Mouse (Mus musculus): ENCODE data around the gene H2-DMb1. TPM values are rescaled to one million over a fixed set of nuclear protein-coding genes. Genes with fewer than 3 reads are reported as not detected.
A peak's percentile ranks its signal among the peaks of the same experiment; 100 is the strongest.

H2-DMb1 gene
- 3.6 and 8.3 TPM in 2 replicates for total RNA-seq (2021)
- long read RNA-seq, experiment 1, partial matches to known transcripts: 0 of 2 reads
- long read RNA-seq, experiment 1, other reads (novel, unspliced or antisense): 1 of 2 reads
- long read RNA-seq, experiment 2, partial matches to known transcripts: 1 of 5 reads
- long read RNA-seq, experiment 2, other reads (novel, unspliced or antisense): 0 of 5 reads

DNA sequence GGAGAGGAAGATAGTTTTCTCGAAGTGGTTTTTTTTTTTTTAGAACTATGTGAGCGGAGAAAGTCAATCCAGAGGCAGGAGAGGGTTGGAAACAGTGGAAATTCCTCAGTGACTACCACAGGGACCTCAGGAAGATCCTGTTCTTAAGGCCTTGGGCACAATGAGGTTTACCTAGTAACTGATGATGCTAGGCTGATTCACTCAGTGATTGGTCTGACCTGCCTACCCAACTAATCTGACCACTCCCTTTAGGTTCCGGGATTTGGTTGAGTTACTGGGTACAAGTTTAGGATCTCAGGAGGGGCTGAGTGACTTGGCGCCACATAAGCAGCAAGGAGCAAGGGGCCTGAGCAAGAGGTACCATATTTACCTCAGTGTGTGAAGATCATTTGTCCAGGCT is at the start of gene H2-DMb1:
TSS of gene H2-DMb1 (plus strand) at position 150 of the 400 bp plus-strand sequence.
- DNase-seq: peak; percentile 70

DNA sequence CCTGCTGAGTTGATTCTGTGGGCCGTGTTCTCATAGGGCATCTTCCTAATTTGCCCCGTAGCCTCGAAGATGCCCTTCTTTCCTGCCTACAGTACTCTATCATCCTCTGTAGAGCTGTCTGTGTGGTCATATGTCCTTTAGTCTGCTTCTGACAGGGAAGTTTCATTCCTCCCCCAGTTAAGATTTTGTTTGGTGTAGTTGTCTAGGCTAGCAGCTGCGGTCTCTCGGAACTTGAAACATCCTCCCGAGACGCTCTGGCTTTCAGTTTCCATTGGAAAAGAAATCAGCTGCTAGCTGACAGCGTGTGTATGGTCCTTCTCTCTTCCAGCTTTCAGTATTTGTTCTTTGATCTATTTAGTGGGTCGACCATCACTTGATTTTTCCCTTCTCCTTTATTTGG is 48.1 kb upstream of the H2-DMb1 start:
- no peak for DNase-seq

DNA sequence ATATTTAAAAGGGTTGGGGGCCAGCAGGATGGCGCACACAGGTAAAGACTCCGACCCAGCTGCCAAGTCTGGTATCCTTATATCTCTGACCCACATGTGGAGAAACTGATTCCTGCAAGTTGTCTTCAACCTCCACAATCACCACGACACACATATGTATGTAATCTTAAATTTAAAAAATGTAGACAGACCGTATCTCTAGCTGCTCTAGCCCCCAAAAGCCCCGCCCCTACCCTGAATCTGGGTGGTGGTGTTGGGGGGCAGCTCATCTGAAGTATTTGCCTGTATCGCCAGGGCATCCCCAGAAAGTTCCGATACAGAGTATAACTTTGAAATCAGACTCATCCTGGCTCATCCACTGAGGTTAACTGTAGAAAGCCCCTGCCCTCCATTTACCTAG is 46.3 kb upstream of the H2-DMb1 start:
- no peak for DNase-seq

DNA sequence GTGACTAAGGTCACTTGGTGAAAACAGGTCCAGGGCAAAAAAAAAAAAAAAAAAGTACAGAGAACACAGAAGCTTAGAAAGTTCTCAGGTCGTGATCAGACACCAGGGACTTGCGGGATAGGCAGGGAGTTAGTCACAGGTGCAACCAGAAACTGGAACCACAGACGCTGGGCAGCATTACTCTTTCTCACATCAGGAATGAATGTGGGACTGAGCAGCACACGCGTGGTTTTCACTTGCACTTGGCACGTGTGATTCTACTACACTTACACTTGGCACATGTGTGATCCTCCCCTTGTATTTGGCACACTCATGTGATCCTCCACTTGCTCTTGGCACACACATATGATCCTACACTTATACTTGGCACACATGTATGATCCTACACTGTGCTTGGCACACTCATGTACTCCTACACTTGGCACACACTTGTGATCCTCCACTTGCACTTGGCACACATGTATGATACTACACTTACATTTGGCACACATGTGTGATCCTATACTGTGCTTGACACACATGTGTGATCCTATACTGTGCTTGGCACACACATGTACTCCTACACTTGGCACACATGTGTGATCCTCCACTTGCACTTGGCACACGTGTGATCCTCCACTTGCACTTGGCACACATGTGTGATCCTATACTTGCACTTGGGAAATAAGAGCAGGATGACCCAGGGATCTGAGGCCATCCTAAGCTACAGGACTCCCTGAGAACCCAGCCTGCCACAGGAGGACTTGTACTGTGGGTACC is 45.6 kb upstream of the H2-DMb1 start:
- no peak for DNase-seq

DNA sequence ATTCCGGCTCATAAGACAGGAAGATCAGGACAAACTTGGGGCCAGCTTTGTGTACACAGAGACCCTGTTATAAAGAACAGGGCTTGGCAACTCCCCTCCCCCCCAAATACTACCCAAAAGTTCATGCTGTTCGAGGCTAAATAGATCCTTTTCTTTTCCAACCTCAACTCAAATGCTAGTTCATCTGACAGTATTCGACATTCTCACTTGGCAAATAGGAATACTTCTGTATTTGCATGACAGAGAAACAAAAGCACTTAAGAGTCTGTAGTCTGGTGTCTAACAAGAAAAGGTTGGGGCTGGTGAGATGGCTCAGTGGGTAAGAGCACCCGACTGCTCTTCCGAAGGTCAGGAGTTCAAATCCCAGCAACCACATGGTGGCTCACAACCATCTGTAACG is 44.4 kb upstream of the H2-DMb1 start:
- DNase-seq: no peak

DNA sequence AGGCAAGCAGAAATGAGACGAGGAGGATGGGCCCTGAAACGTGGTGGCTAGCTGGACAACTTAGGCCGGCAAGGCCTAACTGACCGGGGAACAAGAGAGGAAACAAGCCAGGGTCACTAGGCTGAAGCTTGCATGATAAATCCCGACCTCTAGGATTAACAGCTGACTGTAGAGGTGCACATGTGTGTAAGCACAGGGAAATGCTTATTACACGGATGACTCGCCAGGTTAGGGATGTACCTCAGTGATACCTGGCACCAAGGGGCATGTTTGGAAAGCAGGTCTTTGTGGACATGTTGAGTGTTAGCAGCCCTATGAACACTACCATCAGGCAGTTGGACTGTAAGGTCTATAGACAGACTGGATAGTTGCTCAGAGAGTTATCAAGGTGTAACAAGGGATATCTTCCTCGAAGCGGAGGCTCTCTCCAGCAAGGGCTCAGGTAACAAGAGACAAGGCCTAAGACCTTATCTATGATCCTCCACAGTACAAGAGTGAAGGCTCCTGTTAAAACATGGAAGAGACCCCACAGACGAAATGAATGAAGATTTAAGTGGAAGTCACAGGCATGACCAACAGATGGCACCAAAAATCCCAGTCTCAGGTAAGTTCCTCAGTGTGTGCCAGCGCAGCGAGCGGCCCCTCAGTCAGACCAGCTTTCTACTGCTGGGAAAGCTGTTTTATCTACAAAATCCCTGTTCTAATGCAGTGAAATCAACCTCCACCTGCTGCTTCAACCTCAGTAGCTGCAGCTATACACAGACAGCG is 43.6 kb upstream of the H2-DMb1 start:
- no peak for DNase-seq

DNA sequence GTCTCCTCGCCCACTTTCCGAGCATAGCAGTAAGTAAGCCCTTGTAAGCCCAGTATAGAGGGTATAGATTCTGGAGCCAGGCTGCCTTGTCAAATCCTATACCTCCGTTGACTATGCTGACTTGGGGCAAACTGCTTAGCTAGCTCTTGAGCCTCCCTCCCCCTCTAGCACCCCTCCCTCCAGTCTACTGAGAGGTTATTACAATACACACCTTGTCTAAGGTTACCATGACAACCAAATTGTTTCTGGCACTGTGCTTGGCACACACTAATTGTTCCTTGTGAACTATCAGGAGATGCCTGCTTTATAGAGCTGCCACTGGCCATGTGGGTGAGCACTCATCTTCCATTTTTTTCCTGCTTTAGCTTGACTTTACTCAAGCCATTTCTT is 43.1 kb upstream of the H2-DMb1 start:
- DNase-seq: no peak

DNA sequence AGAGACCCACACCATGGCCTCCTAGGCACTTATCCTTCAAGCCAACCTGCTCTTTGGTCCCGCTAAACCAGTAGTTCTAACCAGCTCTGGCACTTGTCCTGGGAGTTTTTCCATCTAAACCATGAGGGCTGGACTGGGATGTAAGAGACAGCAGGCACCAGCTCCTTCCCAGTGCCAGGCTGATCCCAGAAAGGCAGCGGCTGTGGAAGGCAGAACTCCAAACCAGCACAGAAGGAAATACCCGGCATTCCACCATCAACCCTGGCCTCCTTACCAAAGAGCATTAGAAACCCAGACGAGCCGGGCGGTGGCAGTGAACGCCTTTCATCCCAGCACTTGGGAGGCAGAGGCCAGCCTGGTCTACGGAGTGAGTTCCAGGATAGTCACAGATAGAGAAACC is 42.6 kb upstream of the H2-DMb1 start:
- DNase-seq: no peak

DNA sequence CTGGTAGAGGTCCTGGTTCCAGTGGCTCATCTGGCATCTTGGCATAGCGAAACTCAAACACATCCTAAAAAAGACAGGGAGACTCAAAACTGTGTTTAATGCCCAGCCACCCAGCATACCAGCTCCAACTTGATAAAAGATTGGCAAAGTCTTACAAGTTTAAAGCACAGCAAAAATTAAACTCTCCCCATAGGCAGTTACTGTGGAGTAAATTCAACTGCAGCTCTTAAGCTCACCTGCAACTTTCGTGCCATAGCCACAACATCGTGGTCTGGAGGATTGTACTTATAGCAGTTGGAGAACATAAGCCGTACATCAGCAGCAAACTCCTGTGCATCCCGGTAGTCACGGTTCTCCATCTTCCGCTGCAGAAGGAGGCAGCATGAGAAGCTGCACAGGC is 38.8 kb upstream of the H2-DMb1 start:
- no peak for DNase-seq

DNA sequence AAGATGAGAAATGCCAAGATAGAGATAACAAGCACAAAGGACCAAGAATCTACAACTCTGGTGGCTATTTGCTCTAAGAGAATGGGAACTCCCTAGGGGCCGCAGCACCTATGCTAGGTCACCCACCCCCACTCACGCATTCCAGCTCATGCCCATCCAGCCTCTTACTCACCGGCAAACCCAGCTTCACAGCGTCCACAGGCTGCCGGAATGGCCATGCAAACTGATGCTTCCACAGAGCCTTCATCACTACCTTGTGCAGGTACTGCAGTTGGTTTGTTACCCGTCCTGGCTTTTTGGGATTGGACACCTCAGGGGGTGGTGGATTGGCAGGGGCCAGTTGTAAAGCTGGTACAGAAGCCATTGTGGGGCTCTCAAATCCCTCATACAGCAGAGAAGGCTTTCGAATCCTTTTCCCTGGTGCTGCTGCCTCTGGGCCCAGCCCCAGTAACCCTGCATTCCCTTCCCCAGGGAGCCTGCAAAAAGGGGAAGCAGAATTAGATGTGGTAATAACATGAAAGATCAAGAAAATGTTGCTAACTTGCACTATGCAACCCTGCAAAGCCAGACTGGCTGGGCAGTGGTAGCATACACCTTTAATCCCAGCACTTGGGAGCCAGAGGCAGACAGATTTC is 36.0 kb upstream of the H2-DMb1 start:
- no peak for DNase-seq

DNA sequence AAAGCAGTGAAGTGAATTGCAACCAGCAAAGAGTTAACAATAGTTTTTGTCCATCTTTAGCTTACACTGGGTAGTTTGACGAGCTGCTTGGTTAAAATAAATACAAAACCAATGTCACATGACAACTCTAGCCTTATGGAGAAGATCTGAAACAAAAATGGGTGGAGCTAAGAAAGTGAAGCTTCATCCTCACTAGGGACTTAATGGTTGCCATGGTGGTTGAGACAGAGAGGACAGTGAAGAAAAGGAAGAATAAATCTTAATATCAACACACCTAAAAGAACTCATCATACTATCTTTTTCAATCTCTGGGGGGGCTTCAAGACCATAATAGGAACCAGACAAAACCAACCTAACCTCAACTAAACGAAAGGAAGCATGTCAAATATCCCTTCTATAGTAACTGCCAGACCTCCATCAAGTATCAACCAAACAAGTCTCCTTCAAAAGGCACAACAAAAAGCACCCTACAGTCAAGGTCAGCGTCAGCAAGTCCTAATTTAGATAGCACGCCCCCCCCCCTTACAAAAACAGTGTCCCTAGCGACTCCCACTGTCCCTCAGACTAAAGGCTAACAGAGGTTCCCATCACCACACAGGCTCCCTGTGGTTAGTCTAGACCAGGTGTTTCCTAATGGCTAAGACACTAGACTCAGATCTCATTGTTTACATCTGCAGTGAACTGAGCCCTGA is 35.3 kb upstream of the H2-DMb1 start:
- no peak for DNase-seq

DNA sequence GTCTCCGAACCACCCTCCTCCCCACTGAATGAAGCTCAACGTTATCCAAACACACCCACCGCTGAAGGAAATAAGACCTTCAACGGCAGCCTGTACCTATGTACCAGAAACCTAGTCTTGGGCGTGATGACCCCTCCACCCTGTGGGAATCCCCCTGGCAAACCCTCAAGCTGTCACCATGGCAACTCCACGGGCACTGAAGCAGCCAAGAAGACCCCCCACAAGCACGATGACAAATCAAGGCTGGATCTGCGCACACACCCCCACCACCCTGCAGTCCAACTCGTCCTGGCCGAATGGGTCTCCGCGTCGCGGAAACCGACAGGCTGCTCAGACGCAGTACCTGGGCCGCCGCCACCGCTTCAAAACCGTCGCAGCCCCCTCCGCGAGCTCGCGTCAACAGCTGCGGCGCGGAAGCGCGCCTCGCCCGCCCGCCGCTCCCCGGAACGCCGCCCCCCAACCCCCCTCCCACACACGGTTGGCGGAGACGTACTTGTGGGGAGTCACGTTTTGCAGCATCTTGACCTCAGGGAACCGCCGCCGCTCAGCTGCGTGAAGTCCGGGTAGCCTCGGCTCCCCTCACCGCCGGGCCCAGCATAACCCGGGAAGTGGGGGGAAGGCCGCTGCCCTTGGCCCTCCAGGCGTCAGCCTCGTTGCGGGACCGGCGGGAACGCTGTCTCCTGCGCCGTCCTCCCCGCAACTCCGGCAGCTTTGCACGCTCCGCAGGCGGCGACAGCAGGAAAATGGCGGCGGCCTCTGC is 34.6 kb upstream of the H2-DMb1 start:
- peak; percentile 65 for DNase-seq

DNA sequence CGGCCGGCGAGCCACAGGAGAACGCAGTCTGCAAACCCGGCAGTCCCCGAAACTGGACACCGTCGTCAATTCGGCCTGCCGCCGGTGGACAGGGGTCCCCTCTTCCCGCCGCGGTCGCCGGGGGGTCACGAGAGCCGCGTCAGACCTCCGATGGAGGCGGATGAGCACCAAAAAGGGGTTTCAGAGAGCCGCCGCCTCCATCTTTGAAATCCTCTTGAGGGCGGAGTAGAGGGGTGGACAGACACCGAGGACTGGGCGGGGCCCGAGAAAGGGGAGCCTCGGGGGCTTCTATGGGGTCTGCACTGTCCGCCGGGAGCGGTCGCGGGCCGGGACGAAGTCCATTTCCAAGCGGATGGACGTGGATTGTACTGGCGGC is 34.0 kb upstream of the H2-DMb1 start:
- DNase-seq: no peak

DNA sequence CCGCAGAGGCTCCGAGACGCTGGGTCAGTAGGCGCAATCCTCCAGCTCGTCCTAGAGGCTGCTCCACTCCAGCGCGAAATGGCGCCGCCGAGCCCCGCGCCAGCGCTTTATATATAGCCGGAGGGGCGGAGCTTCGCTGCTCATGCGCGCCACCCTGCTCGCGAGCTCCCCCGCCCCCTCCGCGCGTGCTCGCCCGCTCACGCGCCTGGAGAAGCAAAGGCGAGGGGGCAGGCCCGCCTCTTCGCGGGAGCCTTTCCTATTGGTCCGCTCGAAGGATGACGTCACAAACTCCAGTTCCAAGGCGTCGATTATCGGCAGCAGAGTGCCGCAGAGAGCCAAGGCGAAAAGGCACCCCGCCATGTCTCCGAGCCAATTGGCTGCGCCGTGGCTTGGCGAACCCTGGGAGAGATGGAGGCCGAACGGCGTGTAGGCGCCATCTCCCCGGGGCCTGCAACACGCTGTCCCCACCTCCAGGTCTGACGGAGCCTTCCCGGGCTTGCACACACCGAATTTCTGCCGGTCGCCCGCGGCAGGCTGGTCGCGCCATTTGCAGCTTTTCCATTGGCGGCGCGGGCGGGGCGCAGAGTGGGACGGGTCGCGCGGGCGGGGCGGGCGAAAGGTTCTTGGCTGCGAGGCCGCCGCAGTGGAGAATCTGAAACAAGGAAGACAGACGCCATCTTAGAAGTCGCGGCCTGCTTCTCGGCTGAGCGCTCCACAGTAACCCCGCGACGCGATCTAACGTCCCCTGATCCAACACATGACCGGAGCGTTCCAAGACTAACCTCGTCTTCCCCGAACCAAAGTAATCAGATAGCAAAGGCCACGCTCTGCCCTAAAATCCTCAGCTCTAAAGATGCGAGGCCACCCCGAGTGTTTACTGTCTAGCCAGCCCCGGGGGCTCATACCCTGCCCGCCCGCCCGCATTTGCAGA is 33.4 kb upstream of the H2-DMb1 start, which contains the start of gene H2-DMa:
TSS of gene H2-DMa (plus strand) at position 293 of the 931 bp plus-strand sequence.
- DNase-seq: peak; percentile 99

DNA sequence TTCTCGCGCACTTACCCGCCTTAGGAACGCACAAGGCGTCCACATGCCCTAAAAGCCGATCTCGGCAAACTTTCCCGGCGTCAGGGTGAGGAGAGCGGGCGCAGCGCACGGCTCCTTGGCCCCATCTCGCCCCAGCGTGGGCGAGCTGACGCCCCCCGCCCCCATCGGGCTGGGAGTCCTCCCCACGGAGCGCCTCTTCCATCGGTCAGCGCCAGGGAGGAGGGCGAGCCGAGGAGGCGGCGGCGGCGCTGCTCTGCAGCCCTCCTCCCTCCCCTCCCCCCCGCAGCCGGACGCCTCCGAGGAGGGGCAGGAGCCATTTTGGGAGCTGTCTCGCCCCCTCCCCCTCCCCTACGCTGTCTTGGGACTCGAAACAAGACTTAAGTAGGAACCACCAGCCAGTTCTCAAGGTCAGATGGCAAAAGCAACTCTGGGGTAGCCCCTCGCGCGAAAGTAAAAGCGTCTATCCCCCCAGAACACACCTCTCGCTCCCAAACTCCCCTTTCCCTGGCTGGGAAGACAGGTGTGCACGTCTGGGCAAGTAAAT is 32.6 kb upstream of the H2-DMb1 start:
- peak; percentile 96 for DNase-seq

DNA sequence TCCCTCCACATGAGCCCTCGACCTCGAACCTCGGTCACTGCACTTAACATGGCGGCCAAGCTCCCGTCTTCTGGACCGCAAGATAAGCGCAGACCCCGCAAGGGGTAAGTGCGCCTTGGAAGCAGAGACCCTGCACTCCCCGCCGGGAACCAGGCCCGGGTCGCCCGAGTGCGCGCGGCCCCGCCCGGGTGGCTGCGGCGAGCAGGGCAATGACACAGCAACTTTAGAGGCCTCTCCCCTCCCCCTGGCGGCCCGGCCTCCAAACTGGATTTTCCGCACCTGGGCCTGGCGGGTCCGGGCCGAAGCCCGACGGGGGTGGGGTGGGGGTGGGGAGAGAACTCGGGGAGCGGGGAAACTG is 32.1 kb upstream of the H2-DMb1 start:
- DNase-seq: peak; percentile 91

DNA sequence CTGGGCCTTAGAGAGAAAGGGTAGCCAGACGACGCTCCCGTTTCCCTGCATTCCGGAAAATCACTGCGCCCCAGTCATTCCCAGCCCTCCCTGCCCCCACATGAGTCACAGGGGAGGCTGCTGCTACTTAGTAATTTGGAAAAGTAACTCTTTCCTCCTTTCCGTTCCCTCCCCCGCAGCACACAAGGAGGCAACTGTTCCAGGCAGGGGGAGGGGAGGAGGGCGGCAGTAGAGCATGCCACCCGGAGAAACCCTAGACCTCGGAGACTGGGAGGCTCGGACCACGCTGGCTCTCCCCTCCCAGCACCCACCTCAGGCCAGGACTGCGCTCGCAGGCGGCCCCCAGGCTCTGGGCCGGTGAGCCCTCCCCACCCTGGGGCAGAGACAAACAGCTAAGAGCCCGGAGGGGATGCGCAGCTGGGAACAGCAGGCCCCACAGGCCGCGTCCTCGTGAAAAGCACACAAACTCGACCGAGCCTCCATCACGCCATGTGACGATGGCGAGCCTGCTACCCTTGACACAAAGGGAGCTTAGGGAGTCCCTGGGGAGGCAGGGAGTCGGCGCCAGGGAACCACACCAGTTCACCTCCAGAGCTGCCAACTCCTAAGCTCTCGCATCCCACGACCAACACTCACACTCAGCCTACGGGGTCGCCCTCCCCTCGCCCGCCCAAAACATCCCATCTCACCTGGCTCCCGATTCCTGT is 31.5 kb upstream of the H2-DMb1 start:
- DNase-seq: peak; percentile 95

DNA sequence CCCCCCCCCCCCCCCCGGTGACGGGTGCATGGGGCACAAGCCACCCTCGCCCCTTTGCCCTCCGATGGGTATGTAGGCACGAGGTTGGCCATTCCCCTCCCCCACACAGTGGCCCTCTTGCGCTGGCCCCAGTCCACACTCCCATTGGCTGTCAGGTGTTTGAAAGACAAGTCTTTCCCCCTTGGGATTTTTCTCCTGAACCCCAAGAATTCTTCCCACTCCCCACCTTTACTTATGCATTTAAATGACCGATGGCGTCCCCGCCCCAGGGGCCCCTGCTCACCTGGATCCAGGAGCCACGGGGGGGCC is 31.0 kb upstream of the H2-DMb1 start:
- DNase-seq: peak; percentile 84

DNA sequence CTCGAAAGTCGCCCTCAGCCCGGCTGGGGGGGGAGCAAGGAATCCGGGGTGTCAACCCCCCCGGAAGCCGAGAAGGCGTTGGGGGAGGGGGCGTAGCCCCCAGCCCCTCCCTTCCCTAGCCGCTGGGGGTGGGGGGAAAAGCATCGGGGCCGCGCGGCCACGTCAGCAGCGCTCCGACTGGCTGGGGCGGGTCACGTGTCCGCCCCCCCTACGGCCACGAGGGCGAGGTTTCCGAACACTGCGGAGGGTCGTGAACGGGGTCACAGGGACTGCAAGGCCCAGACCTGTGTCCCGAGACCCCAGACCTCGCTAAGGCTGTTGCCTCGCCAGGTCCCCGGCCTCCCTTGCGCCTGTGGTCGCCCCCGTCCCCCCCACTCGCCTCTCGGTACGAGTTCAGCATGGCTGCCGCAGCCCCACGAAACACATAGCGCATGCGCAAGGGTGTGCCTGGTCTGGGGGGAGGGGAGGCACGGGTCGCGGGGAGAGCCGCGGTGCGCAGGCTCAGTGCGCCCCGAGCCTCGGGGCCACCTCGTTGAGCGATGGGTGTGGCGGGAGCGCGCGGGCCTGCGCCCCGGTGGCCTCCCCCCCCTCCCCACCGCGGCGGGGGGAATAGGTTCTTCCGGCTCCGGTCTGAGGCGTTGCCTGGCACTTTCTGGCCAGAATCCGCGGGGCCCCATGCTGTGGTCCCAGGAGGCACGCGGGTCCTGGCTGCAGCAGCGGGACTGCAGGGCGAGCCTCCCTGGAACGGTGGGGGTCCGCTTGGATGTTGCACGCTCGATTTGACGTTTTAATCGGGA is 30.5 kb upstream of the H2-DMb1 start, which contains the start of gene Brd2:
TSS of gene Brd2 (minus strand) at position 447 of the 797 bp plus-strand sequence.
- DNase-seq: peak; percentile 99

Data from adrenal gland, postnatal 14 days (tissue).